34 mouse cellular contexts compared by ENCODE assay signal in genomic region chr15:12090981-12091669, GRCm38 (mm10). TPM values are rescaled to one million over a fixed set of nuclear protein-coding genes. Genes with fewer than 3 reads are reported as not detected.
DNase-seq lines count a peak whose midpoint lies in the region; ATAC-seq lines count a peak whose summit lies in the region.
"Had no signal": no experiment of that assay in that cellular context is flagged by ENCODE, and none has a peak within 500 bp of the region (broad histone marks: within the 10 kb centered on the region; RNA-seq: fewer than 3 reads in every experiment).

No protein-coding gene starts in this region.

- no peaks in the 10 kb centered on the region for H3K27me3 ChIP-seq in limb, embryonic 11.5 days (ENCODE audit: control insufficient read depth, insufficient read depth, low read length)
- no peaks in the 10 kb centered on the region for H3K27me3 ChIP-seq in limb, embryonic 10.5 days (ENCODE audit: low read depth, poor library complexity, severe bottlenecking)
- H3K27me3 ChIP-seq: embryonic facial prominence, embryonic 13.5 days; forebrain, embryonic 15.5 days; hindbrain, embryonic 12.5 days; intestine, embryonic 15.5 days; midbrain, embryonic 12.5 days; neural tube, embryonic 13.5 days; Patski; stomach, embryonic 15.5 days had no signal

- H3K36me3 ChIP-seq in limb, embryonic 11.5 days (ENCODE audit: control insufficient read depth, insufficient read depth, low read length) = no peaks in the 10 kb centered on the region
- no peaks in the 10 kb centered on the region for H3K36me3 ChIP-seq in limb, embryonic 10.5 days
- H3K36me3 ChIP-seq: embryonic facial prominence, embryonic 13.5 days; forebrain, embryonic 10.5 days; forebrain, embryonic 15.5 days; hindbrain, embryonic 12.5 days; intestine, embryonic 15.5 days; midbrain, embryonic 12.5 days; neural tube, embryonic 13.5 days; stomach, embryonic 15.5 days had no signal

- H3K4me3 ChIP-seq in limb, embryonic 11.5 days (ENCODE audit: low read depth, low read length) = no peak overlapping the region
- H3K4me3 ChIP-seq in limb, embryonic 10.5 days = no peak overlapping the region
- H3K4me3 ChIP-seq: embryonic facial prominence, embryonic 13.5 days; forebrain, embryonic 10.5 days; forebrain, embryonic 15.5 days; hindbrain, embryonic 12.5 days; intestine, embryonic 15.5 days; midbrain, embryonic 12.5 days; neural tube, embryonic 13.5 days; stomach, embryonic 15.5 days had no signal

- H3K4me2 ChIP-seq in limb, embryonic 11.5 days (ENCODE audit: low read depth, severe bottlenecking) = no peak overlapping the region
- H3K4me2 ChIP-seq: embryonic facial prominence, embryonic 13.5 days; forebrain, embryonic 15.5 days; heart, embryonic 11.5 days; hindbrain, embryonic 12.5 days; intestine, embryonic 15.5 days; midbrain, embryonic 12.5 days; neural tube, embryonic 13.5 days; stomach, embryonic 15.5 days had no signal

- WGBS in limb, embryonic 11.5 days = 90% methylated on average over 9 of the region's 9 CpGs
- WGBS in limb, embryonic 10.5 days = 91% methylated on average over 9 of the region's 9 CpGs

- 0 out of 2 replicates have a peak, but pooled peaks have one; percentile 54 for ATAC-seq in limb, embryonic 11.5 days (ENCODE audit: insufficient number of reproducible peaks, low FRiP score, low TSS enrichment, low read depth)
- ATAC-seq in granulocyte monocyte progenitor cell, adult 5-6 weeks (replicated peaks; ENCODE audit: poor library complexity, severe bottlenecking) = 0 out of 2 replicates have a peak, but pooled peaks have one; percentile 27
- ATAC-seq: forebrain, embryonic 15.5 days; hindbrain, postnatal 0 days; intestine, embryonic 15.5 days; Patski had no signal

- no peak overlapping the region for H3K9ac ChIP-seq in limb, embryonic 11.5 days (ENCODE audit: low read length)
- H3K9ac ChIP-seq: embryonic facial prominence, embryonic 13.5 days; forebrain, embryonic 15.5 days; hindbrain, embryonic 12.5 days; intestine, embryonic 15.5 days; liver, embryonic 14.5 days; midbrain, embryonic 12.5 days; neural tube, embryonic 13.5 days; stomach, embryonic 15.5 days had no signal

- DNase-seq in limb, embryonic 11.5 days (ENCODE audit: low spot score) = no peak
- DNase-seq in limb, embryonic 10.5 days (ENCODE audit: low spot score) = no peak
- DNase-seq in ES-CJ7 (ENCODE audit: low read depth, low spot score) = peak; percentile 58
- DNase-seq in R1 (ENCODE audit: low read depth, low spot score) = peak; percentile 80
- DNase-seq in lung, postnatal 10 days = no peak
- DNase-seq in layer of hippocampus, adult 11-12 months (ENCODE audit: low spot score) = no peak
- DNase-seq: cerebellum, adult 11 months; cerebellum, adult 9-11 months; embryo, embryonic 11 days; gastrocnemius, postnatal 25 days; heart, adult 18-20 months; heart, postnatal 36 days; kidney, adult 2 months; kidney, postnatal 4 days; layer of hippocampus, postnatal 36 days; left cerebral cortex, postnatal 4 days; liver; lung, adult 2 months; lung, postnatal 14 days; thymus, adult 2 months had no signal

- H3K4me1 ChIP-seq in limb, embryonic 11.5 days (ENCODE audit: control insufficient read depth, insufficient read depth, low read length) = no peaks in the 10 kb centered on the region
- H3K4me1 ChIP-seq in limb, embryonic 10.5 days = no peaks in the 10 kb centered on the region
- H3K4me1 ChIP-seq: intestine, embryonic 15.5 days; stomach, embryonic 15.5 days had no signal

- no peak overlapping the region for H3K27ac ChIP-seq in limb, embryonic 11.5 days (replicated peaks; ENCODE audit: low read depth, low read length)
- no peak overlapping the region for H3K27ac ChIP-seq in limb, embryonic 10.5 days
- H3K27ac ChIP-seq: embryonic facial prominence, embryonic 13.5 days; forebrain, embryonic 10.5 days; forebrain, embryonic 15.5 days; hindbrain, embryonic 12.5 days; hindbrain, postnatal 0 days; intestine, embryonic 15.5 days; kidney, postnatal 0 days; liver, embryonic 14.5 days; midbrain, embryonic 12.5 days; neural tube, embryonic 13.5 days; stomach, embryonic 15.5 days had no signal

- no peaks in the 10 kb centered on the region for H3K9me3 ChIP-seq in limb, embryonic 11.5 days (ENCODE audit: control insufficient read depth, low read length)
- H3K9me3 ChIP-seq in limb, embryonic 10.5 days (replicated peaks) = no peaks in the 10 kb centered on the region
- H3K9me3 ChIP-seq: embryonic facial prominence, embryonic 13.5 days; forebrain, embryonic 10.5 days; forebrain, embryonic 15.5 days; hindbrain, embryonic 12.5 days; intestine, embryonic 15.5 days; midbrain, embryonic 12.5 days; neural tube, embryonic 13.5 days; stomach, embryonic 15.5 days had no signal

RNA-seq across cellular contexts. Expression of gene Zfr, which starts 26.5 kb away (rescaled TPM):
- polyA plus RNA-seq in limb, embryonic 11.5 days (2014; fragmentation: Nextera tagmentation; extraction: Ambion mirVana) = 128 and 135 TPM in 2 replicates
- polyA plus RNA-seq in limb, embryonic 10.5 days (2016; fragmentation: Nextera tagmentation; extraction: Ambion mirVana) = 120 and 126 TPM in 2 replicates
- total RNA-seq in granulocyte monocyte progenitor cell, adult 5-6 weeks (2014; fragmentation: Nextera tagmentation) = 76.0 and 125 TPM in 2 replicates
- total RNA-seq in granulocyte monocyte progenitor cell, adult 5-6 weeks (2017) = 52.6 and 85.7 TPM in 2 replicates

Comparison
In these comparisons a context has a peak if more than half of its experiments do, and no peak if none do; other contexts are left out.
1. DNase-seq: peak in ES-CJ7 (single experiment) and R1 (single experiment); none in limb, embryonic 11.5 days (single experiment), limb, embryonic 10.5 days (single experiment), lung, postnatal 10 days (single experiment) and layer of hippocampus, adult 11-12 months (single experiment).